Mouse (Mus musculus): ENCODE results near the gene Cryaa. TPM values are rescaled to one million over a fixed set of nuclear protein-coding genes. Genes with fewer than 3 reads are reported as not detected.

The Cryaa gene
- polyA plus RNA-seq (2016; fragmentation: Nextera tagmentation; extraction: Ambion mirVana) = not detected in 2 replicates

DNA sequence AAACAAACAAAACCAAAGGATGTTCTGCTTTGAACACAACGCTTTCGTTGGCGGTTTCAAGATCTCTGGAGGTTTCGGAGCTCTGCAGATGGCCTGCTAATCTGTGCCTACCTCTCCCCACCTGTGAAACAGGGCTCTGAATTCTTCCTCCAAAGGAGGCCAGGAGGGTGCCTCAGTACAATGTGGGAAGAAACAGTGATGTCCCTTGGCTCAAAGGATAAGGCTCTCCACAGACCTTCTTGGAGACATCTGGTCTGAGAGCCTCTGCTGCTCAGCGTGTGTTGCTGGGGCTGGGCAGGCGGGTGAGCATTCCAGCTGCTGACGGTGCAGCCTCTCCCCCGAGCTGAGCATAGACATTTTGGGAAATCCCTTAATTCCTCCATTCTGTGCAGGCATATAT, at the start of gene Cryaa:
Gene Cryaa (plus strand): TSS at position 301 of the 400 bp plus-strand sequence.
- WGBS = 85% methylated on average over 8 of the region's 8 CpGs
- no peak within 1 kb of the TSS for H3K4me3 ChIP-seq

DNA sequence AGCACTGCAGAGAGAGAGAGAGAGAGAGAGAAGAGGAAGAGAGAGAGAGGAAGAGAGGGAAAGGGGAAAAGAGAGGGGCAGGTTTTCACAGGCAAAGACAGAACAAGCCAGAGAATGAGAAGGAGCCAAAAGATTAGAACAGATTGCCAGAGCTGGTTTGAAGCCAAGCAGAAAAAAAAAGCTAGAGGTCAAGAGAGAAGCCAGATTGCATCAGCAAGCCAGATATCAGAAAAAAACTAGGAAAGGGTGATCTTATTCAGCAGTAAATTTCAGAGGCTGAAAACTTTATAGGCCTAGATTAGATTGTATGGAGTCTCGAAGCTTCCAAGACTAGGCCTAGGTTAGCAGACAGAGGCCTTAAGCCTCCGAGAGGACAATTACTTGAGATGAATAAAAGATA, 49.6 kb upstream of the Cryaa start:
- 88% methylated on average over 2 of the region's 2 CpGs for WGBS
- no peaks in the 10 kb centered on the region for H3K36me3 ChIP-seq
- H3K4me1 ChIP-seq = peaks cover 9% of the 10 kb centered on the region; the same call in 1 of the 2 replicates
- H3K4me3 ChIP-seq = no peak overlapping the region
- no peak overlapping the region for H3K27ac ChIP-seq
- H3K27me3 ChIP-seq (ENCODE audit: low read depth, poor library complexity, severe bottlenecking) = no peaks in the 10 kb centered on the region
- no peaks in the 10 kb centered on the region for H3K9me3 ChIP-seq (replicated peaks)
- DNase-seq (ENCODE audit: low spot score) = no peak

More for the DNA sequence above, at the start of gene Cryaa:
- no peak for DNase-seq (ENCODE audit: low spot score)
- no peaks in the 10 kb centered on the region for H3K9me3 ChIP-seq (replicated peaks)
- peaks cover 22% of the 10 kb centered on the region for H3K27me3 ChIP-seq (ENCODE audit: low read depth, poor library complexity, severe bottlenecking)
- no peak within 1 kb of the TSS for H3K27ac ChIP-seq
- 0 out of 2 replicates have a peak, but pooled peaks cover 5% of the 10 kb centered on the region for H3K4me1 ChIP-seq
- H3K36me3 ChIP-seq = no peaks in the 10 kb centered on the region

DNA sequence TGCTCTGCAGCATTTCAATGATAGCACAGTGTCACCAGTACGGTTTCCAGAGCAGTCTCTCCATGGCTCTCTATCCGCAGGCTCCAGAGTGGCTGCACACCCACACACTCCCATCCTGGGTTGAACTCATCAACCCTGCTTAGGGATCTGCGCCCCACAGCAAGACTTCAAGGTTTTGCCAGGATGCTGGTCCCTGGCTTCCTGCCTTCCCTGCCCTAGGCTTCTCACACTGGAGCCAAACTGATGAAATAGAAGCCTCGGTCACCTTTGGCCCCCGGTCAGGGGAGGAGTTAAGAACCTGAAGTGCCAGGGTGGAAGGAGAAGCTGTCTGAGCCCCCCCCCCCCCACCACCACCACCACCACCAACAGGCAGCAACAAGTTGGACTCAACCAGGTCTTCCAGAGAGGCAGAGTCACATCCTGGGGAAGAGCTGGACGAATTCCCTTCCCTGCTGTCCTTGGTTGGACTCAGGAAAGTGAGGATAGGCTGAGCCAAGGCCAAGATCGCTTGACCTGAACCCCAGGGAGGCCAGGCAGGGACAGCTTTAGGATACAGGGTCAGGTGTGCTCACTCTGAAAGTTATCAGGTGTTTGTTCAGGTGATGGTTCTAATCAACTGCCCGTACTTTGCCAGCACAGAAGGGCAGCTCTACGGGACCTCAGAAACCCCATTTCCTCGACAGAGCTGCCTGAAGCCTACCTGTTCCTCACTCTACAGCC, 46.4 kb upstream of the Cryaa start:
- H3K27ac ChIP-seq = no peak overlapping the region
- H3K4me1 ChIP-seq = peaks cover 14% of the 10 kb centered on the region
- H3K9me3 ChIP-seq (replicated peaks) = no peaks in the 10 kb centered on the region
- no peaks in the 10 kb centered on the region for H3K36me3 ChIP-seq
- H3K4me3 ChIP-seq = no peak overlapping the region
- peaks cover 21% of the 10 kb centered on the region for H3K27me3 ChIP-seq (ENCODE audit: low read depth, poor library complexity, severe bottlenecking)
- no peak for DNase-seq (ENCODE audit: low spot score)
- 86% methylated on average over 10 of the region's 10 CpGs for WGBS

DNA sequence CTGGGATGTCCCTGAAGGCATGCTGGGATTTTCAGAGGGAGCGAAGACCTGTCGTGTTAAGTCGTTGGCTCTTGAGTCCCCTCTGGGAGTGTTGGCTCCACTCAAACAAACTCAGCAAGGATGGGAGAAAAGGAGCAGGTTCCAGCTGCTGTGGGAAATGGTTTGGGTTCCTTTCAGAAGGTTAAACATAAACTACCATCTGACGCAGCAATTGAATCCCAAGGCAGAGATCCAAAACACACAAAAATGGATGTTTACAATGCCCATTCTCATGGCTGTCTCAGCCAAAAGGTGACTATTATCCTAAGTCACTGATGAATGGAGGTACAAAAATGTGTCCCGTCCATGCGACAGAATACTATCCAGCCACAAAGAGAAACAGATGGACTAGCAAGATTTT, 44.6 kb upstream of the Cryaa start:
- no peak overlapping the region for H3K27ac ChIP-seq
- no peaks in the 10 kb centered on the region for H3K36me3 ChIP-seq
- no peak for DNase-seq (ENCODE audit: low spot score)
- H3K27me3 ChIP-seq (ENCODE audit: low read depth, poor library complexity, severe bottlenecking) = peaks cover 38% of the 10 kb centered on the region
- H3K9me3 ChIP-seq (replicated peaks) = no peaks in the 10 kb centered on the region
- H3K4me3 ChIP-seq = no peak overlapping the region
- WGBS = 86% methylated on average over 6 of the region's 6 CpGs
- H3K4me1 ChIP-seq = peaks cover 30% of the 10 kb centered on the region

DNA sequence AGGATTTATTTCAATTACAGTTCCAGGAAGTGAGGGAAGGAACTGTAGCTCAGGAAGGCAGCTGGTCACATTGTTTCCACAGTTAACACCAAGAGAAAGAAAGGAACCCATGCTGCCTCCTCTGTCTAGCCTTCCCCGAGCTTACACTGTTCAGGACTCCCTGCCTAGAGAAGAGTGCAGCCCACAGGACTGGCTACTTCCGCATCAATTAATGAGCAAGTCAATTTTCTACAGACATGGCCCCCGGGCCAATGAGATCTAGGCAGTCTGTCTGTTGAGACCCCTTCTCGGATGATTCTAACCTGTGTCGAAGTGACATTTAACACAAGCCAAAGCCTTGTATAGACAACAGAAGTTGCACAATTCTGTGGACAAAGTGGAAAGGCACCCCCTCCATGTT, 42.7 kb upstream of the Cryaa start:
- DNase-seq (ENCODE audit: low spot score) = no peak
- no peak overlapping the region for H3K27ac ChIP-seq
- H3K9me3 ChIP-seq (replicated peaks) = no peaks in the 10 kb centered on the region
- no peak overlapping the region for H3K4me3 ChIP-seq
- no peaks in the 10 kb centered on the region for H3K36me3 ChIP-seq
- peaks cover 30% of the 10 kb centered on the region for H3K4me1 ChIP-seq
- 81% methylated on average over 5 of the region's 5 CpGs for WGBS
- H3K27me3 ChIP-seq (ENCODE audit: low read depth, poor library complexity, severe bottlenecking) = peaks cover 45% of the 10 kb centered on the region

DNA sequence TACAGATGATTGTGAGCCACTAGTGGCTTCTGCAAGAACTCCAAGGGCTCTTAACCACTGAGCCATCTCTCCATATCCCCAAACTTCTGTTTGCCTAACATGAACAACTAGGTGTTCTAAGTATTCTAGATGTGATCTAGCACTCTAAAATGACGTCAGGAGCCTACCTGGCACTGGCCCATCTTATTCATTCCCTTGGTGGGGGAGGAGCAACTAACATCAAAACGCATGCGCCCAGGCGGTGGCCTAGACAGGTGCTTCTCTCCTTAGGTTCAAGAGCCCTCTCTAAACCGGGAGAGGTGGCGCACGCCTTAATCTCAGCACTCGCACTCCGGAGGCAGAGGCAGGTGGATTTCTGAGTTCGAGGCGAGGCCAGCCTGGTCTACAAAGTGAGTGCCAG, 41.8 kb upstream of the Cryaa start:
- 52% methylated on average over 11 of the region's 11 CpGs for WGBS
- peaks cover 45% of the 10 kb centered on the region for H3K27me3 ChIP-seq (ENCODE audit: low read depth, poor library complexity, severe bottlenecking)
- peak overlapping the region; percentile 60; the same call in 1 of the 2 replicates for H3K4me3 ChIP-seq
- H3K4me1 ChIP-seq = peaks cover 30% of the 10 kb centered on the region
- no peaks in the 10 kb centered on the region for H3K9me3 ChIP-seq (replicated peaks)
- H3K27ac ChIP-seq = no peak overlapping the region
- H3K36me3 ChIP-seq = no peaks in the 10 kb centered on the region
- no peak for DNase-seq (ENCODE audit: low spot score)

DNA sequence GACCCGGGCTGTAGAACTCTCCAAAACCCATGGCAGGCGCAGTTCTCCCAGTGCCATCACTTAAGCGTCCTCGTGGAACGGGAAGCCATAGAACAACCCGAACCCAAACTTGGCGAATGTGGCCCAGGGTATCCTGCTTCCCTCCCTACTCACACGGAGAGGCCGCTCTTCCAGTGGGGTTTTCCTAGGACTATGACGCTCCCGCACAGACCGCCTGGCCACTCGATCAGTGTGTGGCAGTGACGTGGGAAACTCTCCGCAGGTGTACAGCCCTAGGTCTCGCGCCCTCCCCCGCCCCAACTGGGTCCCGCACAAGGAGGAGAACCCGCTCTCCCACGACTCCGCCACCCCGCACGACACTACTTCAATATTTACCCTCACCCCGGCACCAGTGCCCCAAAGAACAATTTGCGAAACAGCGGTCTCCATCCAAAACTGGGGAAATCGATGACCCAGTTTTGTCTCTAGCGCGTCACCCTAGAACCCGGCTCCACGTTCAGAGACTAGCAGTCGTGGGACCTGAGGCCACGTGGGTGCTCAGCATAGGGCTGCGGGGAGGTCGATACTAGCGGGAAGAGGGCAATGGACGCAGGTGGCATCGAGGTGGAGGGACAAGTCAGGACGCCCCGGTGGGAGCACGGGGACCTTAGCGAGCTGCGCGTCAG, 41.2 kb upstream of the Cryaa start:
- peak; percentile 44 for DNase-seq (ENCODE audit: low spot score)

DNA sequence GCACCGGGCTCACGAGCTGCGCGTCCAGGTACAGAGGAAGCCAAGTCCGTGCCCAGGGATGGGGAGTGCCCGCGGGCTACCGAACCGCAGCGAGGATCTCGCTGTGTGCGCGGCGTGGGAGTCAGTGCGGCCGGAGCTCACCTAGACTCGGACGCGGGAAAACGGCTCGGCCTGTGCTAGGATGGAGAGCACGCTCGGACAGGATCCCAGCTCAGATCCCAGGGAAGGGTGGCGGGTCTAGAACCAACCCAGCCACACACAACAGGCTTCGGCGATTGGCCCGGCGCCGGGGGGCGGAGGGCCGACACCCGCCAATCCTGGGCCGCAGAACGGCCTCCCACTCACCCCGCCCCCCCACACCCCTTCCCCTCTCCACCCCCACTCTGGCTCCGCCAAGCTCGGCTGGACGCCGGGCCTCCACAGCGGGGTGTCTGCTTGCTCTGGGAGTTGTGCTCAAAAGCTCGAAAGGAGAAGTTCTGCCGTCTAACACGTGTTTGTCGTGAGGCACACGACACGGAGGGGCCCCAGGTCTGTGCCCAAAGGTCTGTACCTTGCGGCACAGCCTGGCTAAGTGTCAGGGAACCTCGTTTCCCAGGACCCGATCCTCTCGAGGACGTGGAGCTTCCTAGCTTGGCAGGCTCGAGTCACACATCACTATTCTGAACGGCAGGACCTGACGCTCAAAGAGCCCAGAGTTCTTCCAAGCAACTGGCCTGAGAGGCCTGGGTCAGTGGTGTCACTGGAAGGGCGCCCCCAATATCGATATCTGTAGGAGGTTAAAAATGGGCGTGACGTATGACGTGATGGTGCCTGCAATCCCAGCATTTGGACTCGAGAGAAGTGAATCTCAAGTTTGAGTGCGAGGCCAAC, 40.4 kb upstream of the Cryaa start, which contains the start of gene Cbs:
Gene Cbs (minus strand): TSS at position 297 of the 870 bp plus-strand sequence.
- DNase-seq (ENCODE audit: low spot score) = peak; percentile 83
- Histone ChIP-seq H3K27me3 (ENCODE audit: low read depth, poor library complexity, severe bottlenecking) (peaks cover 45% of the 10 kb centered on the region), H3K27ac (peak within 1 kb of the TSS; percentile 47), H3K4me3 (peak within 1 kb of the TSS; percentile 60), H3K36me3 (no peaks in the 10 kb centered on the region), H3K9me3 (replicated peaks) (no peaks in the 10 kb centered on the region), H3K4me1 (peaks cover 20% of the 10 kb centered on the region)
- WGBS = 2% methylated on average over 61 of the region's 61 CpGs

More for the DNA sequence above, 41.2 kb upstream of the Cryaa start:
- peak overlapping the region; percentile 60 for H3K4me3 ChIP-seq
- H3K4me1 ChIP-seq = peaks cover 26% of the 10 kb centered on the region
- H3K27ac ChIP-seq = peak overlapping the region; percentile 47
- 6% methylated on average over 45 of the region's 45 CpGs for WGBS
- peaks cover 45% of the 10 kb centered on the region for H3K27me3 ChIP-seq (ENCODE audit: low read depth, poor library complexity, severe bottlenecking)
- H3K9me3 ChIP-seq (replicated peaks) = no peaks in the 10 kb centered on the region
- no peaks in the 10 kb centered on the region for H3K36me3 ChIP-seq

DNA sequence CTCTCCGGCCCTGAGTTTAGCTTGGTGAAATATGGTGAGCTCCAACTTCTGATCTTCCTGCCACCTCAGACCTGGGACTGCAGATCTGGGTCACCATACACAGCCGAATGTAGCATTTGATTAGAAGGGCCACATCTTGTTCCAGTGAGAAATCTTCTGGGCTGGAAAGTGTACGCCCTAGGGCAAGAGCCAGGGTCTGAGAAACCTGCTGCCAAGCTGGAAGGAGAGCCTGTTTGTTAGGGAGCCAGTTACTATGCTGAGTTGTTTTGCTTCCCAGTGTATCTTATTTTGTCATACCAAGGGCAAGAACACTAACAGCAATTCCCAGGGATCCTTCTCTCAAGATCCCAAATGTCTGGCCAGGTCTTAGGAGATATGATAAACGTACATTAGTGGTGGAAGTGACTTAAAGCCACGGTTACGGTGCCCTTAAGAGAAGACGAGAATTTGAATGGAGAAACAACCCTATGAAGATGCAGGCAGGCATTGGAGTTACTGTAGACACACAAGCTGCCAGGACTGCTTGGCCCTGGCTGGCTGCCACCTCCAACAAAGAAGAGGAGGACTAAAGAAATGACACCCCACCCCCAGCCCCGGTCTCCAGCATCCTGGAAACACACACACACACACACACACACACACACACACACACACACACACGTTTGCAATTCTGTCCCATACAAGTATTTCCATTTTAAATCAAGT, 39.6 kb upstream of the Cryaa start:
- Histone ChIP-seq H3K27ac (no peak overlapping the region), H3K27me3 (ENCODE audit: low read depth, poor library complexity, severe bottlenecking) (peaks cover 45% of the 10 kb centered on the region), H3K36me3 (no peaks in the 10 kb centered on the region), H3K9me3 (replicated peaks) (no peaks in the 10 kb centered on the region), H3K4me1 (peaks cover 20% of the 10 kb centered on the region), H3K4me3 (peak overlapping the region; percentile 60)
- no peak for DNase-seq (ENCODE audit: low spot score)
- 70% methylated on average over 9 of the region's 9 CpGs for WGBS

DNA sequence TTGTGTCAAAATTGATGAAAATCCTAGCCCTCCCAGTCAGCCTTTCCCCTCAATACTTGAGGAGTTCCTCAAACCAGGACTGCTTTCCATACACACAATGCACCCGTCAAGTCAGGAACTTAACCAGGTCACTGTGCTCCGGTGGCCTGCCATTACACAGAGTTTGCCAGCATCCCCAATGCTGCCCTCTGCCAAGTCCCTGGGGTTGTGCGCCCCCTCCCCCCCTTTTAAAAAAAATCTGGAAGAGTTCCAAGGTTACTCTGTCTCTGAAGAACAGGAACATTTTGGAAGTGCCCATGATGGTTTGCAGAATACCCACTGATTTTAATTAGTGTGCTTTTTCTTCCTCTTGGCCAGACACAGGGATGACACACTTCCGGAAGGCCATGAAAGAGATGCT, 38.0 kb upstream of the Cryaa start:
- Histone ChIP-seq H3K4me1 (peaks cover 20% of the 10 kb centered on the region), H3K36me3 (no peaks in the 10 kb centered on the region), H3K4me3 (no peak overlapping the region), H3K27ac (no peak overlapping the region), H3K27me3 (ENCODE audit: low read depth, poor library complexity, severe bottlenecking) (peaks cover 40% of the 10 kb centered on the region), H3K9me3 (replicated peaks) (no peaks in the 10 kb centered on the region)
- DNase-seq (ENCODE audit: low spot score) = no peak
- WGBS = 77% methylated on average over 4 of the region's 4 CpGs

DNA sequence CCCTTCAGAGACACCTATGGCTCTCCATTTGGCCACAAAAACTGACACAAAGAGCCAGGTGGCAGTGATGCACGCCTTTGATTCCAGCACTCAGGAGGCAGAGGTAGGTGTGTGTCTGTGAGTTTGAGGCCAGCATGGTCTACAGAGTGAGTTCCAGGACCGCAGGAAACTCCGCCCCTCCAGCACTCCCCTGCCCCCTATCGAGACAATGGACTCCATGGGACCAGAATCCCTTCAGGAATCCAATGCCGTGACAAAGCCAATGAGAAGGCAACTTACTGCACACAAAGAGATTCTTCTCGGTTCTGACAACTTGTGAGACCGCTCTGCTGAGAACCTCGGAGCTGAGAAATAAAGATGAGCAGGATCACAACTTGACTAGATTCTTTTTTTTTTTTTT, 35.3 kb upstream of the Cryaa start:
- Histone ChIP-seq H3K36me3 (peaks cover 20% of the 10 kb centered on the region), H3K27ac (no peak overlapping the region), H3K27me3 (ENCODE audit: low read depth, poor library complexity, severe bottlenecking) (peaks cover 13% of the 10 kb centered on the region), H3K9me3 (replicated peaks) (no peaks in the 10 kb centered on the region), H3K4me1 (peaks cover 5% of the 10 kb centered on the region; the same call in 1 of the 2 replicates), H3K4me3 (no peak overlapping the region)
- DNase-seq (ENCODE audit: low spot score) = no peak
- WGBS = 62% methylated on average over 8 of the region's 8 CpGs

DNA sequence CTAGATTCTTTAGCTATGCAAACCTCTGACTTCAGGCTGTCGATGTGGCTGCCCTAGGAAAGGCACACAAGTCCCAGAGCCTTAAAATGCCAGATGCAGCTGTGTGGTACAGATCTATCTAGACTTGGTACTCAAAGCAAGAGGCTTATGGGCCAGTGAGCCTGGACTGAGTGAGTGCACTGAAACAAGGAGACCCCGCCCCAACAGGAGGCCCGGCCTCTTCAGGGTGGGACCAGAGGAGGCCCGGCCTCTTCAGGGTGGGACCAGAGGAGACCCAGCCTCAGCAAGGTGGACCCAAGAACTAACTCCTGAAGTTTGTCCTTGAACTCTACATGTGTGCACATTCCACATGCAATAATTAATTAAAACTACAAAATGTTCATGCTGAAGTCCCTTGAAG, 34.7 kb upstream of the Cryaa start:
- H3K4me3 ChIP-seq = no peak overlapping the region
- 66% methylated on average over 4 of the region's 4 CpGs for WGBS
- H3K36me3 ChIP-seq = peaks cover 26% of the 10 kb centered on the region
- no peaks in the 10 kb centered on the region for H3K4me1 ChIP-seq
- H3K27me3 ChIP-seq (ENCODE audit: low read depth, poor library complexity, severe bottlenecking) = peaks cover 7% of the 10 kb centered on the region
- H3K9me3 ChIP-seq (replicated peaks) = no peaks in the 10 kb centered on the region
- no peak overlapping the region for H3K27ac ChIP-seq
- DNase-seq (ENCODE audit: low spot score) = no peak
